Mouse (Mus musculus) adrenal gland, postnatal 25 days (tissue): ENCODE measurements around the gene CT030661.1. TPM values are rescaled to one million over a fixed set of nuclear protein-coding genes. Genes with fewer than 3 reads are reported as not detected.
"Not testable (repeated sequence)": the region's sequence is repeated elsewhere in the genome, so short reads cannot be mapped to it uniquely, and the experiment has no call there.

Source experiments
- DNase-seq: peaks from one replicate; pipeline ENCODE4 v3.0.0; 2021; ENCODE audit warnings: mixed read lengths
- long read RNA-seq: library from polyadenylated mRNA; stranded (forward); transcript quantifications from one replicate; pipeline ENCODE4 v2.0.0, GENCODE M21; 2021
- total RNA-seq: library from RNA; stranded (reverse); gene quantifications from 2 replicates; pipeline ENCODE4 v1.2.3, GENCODE M21; 2021

CT030661.1 gene
- total RNA-seq: 11.4 and 11.7 TPM in 2 replicates
- long read RNA-seq, transcript CT030661.1-201 (6 exons, 3,474 nt): major isoform, 6 of 15 reads
- long read RNA-seq, partial matches to known transcripts: 1 of 15 reads
- long read RNA-seq, other reads (novel, unspliced or antisense): 8 of 15 reads

DNA sequence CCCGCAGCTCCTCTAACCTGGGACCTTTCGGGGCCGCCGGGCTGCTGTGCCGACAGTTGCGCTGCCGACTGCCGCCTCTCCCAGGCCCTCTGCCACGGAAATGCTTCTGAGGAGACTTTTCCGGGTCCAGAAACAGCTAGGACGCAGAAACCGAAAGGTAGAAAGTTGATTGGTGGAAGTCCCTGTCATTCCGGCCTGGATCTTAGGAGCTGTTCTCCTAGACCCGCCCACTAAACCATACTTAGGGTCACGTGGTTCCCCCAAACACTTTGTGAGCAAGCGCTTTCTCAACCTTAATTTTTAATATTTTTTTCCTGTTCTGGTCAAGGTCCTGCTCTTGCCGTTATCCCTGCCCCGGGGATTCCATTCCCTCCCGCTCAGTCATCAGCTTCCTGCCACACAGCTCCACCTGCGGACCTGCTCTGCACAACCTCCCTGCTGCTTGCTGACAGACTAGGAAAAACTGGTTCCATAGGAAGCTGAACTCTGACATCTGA, at the start of gene CT030661.1:
CT030661.1 (minus strand) TSS at position 108 of the 497 bp plus-strand sequence.
- DNase-seq: peak; percentile 76

DNA sequence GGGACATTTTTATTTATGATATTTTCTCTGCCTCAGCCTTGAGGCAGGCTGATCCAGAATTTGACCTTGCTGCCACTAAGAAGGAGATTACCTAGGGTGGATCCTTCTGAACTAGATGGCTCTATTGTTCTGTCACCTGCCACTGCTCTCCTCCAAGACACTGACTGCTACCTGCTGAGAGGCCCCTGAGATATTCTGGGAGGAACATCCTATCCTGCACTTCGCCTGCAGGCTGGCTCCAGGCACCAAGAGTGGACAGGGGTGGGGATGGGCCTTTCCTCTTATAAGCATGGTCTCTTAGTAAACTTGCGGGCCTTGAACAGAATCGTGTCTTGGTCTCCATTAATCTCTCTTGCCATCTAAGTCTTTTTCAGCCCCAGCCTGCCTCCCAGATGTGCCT, 49.3 kb upstream of the CT030661.1 start:
- no peak for DNase-seq

DNA sequence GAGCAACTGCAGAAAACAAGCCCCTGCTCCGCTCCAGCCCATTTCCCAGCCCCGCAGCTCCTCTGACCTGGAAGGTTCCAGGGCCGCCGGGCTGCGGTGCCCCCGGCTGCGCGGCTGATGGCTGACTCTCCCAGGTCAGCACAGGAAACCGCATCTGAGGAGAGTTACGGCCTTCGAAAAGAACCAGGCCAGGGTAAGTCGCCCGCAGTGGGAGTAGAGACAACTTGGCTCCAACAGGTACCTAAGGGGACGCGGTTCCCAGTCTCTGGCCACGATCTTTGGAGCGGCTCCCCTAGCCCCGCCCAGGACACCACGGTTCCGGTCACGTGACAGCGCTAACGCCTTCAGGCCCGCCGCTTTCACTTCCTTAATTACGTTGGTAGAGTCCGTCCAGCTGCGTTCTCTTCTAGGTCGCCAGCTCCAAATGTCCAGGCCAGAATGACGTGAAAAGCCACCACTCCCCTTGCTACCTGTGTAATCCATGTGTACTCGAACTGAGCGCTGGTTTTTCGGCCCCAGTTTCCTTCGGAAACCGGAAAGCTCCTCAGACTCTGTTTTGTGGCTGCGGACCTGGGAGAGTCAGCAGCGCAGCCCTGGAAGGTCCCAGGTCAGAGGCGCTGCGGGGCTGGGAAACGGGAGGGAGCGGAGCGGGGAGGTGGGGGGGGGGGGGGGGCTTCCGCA, 46.6 kb upstream of the CT030661.1 start, which contains the start of the genes Zfp944 and Zfp758:
Zfp944 (minus strand) TSS at position 300 of the 681 bp plus-strand sequence.
Zfp758 (plus strand) TSS at position 353 of the 681 bp plus-strand sequence.
- peak; percentile 28 for DNase-seq

GRCm38 (mm10) chr17:22360572-22360971, 45.9 kb upstream of the CT030661.1 start:
- no peak for DNase-seq

GRCm38 (mm10) chr17:22352794-22353193, 38.2 kb upstream of the CT030661.1 start:
- no peak for DNase-seq

DNA sequence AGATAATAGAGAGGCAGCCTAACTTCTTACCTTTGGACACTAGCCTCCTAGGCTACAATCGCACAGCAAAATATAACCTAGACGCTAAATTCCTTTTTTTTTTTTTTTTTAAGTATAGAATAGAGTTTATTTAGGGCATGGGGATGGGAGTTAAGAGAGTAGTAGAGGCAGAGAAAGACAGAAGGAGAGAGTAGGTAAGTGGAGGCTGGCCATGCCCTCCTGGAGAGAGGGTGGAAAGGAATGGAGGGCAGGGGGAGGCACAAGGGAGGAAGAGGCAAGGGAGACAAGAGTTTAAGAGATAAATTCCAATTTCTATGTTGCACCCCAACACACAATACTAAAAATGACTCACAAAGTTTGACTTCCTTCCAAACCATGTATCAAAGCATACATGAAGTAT, 610 bp upstream of the CT030661.1 start:
- not testable (repeated sequence) for DNase-seq

- not testable (repeated sequence) for DNase-seq
These were observed 418 bp downstream of the CT030661.1 start for GRCm38 (mm10) chr17:22314219-22314618.

Other genes starting within 250 kb of the CT030661.1 start
- gene Zfp947, start 148.6 kb downstream of the CT030661.1 start, total RNA-seq: 1.1 and 1.6 TPM in 2 replicates
- gene Zfp994, start 89.2 kb downstream of the CT030661.1 start, total RNA-seq: 5.0 TPM in 2 replicates
- 7.2 and 7.7 TPM in 2 replicates for gene Zfp944, start 46.6 kb upstream of the CT030661.1 start, total RNA-seq
- 8.9 and 11.0 TPM in 2 replicates for gene Zfp758, start 46.6 kb upstream of the CT030661.1 start, total RNA-seq
- 7.3 and 8.4 TPM in 2 replicates for gene Zfp946, start 109.4 kb upstream of the CT030661.1 start, total RNA-seq